Mouse (Mus musculus): ENCODE results near the gene Nlrp4a.
"Not testable (repeated sequence)": the region's sequence is repeated elsewhere in the genome, so short reads cannot be mapped to it uniquely, and the experiment has no call there.

Gene Nlrp4a

DNA sequence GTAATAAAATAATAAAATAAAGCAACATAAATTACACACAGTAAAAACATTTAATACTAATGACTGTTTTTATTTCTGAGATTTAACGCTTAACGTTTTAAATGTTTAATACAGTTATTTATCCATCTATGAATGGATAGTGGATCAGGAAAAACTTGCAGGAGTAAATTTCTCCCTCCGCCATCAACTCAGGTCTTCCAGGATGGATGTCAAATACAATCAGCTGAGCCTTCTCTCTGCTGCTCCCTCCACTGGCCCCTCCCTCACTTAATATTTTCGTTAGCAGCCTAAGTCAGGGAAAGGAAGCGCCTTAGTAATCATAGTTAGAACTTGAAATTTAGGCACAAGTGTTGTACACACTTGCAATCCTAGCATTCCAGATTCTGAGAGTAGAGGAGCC, at the start of gene Nlrp4a:
Nlrp4a (plus strand) TSS at position 301 of the 400 bp plus-strand sequence.
- no peak for DNase-seq (ENCODE audit: low spot score)

DNA sequence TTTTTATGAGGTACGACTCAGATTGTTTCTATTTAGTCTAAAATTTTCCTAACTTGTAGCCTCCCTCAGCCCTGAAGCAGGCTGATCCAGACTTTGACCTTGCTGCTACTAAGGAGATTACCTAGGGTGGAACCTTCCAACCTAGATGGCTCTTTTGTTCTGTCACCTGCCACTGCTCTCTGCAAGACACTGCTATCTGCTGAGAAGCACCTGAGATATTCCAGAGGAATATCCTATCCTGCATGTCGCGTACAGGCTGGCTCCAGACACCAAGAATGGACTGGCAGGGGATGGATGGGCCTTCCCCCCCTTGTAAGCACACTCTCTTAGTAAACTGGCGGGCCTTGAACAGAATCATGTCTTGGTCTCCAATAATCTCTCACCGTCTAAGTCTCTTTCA, 48.2 kb upstream of the Nlrp4a start:
- not testable (repeated sequence) for DNase-seq (ENCODE audit: low spot score)

DNA sequence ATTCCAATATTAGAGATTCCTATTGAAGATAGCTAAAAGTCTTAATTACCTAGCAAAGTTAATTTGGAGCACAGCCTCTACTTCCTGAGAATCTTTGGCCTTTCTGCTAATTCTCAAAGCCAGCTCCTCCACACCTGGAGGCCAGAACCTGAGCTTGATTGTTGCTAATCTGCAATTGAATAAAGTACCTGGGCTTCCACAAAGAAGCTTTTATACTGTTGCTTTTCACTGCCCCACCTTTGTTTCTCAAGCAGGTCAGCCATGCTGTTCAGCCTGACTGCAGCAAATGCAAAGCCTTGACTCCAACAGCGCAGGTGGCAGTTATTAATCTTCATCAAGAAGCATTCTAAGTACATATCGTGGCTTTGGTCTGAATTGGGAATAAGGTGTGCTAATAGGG, 43.8 kb upstream of the Nlrp4a start:
- DNase-seq (ENCODE audit: low spot score): not testable (repeated sequence)

DNA sequence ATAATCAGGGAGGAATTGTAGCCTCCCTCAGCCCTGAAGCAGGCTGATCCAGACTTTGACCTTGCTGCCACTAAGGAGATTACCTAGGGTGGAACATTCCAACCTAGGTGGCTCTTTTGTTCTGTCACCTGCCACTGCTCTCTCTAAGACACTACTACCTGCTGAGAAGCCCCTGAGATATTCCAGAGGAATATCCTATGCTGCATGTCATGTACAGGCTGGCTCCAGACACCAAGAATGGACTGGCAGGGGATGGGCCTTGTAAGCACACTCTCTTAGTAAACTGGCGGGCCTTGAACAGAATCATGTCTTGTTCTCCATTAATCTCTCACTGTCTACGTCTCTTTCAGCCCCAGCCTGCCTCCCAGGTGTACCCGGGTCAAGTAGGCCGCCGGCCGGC, 43.1 kb upstream of the Nlrp4a start:
- not testable (repeated sequence) for DNase-seq (ENCODE audit: low spot score)

DNA sequence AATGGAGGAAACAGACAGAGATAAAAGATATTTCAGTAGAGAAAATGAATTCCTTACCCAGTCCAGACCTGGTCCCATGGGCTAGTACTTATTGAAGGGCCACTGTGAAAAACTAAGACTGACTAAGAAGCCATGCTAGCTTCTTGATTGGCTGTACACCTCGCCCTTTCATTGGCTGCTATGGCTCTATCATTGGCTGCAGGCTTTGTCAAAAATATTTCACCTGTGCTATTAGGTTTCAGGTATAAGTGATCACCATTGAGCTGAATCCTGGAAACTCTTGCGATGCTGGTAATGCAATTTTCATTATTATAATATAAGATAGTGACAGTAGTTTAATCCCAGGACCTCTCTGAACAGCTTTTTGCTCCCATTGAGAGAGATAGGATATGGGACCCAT, 31.3 kb upstream of the Nlrp4a start, which contains the start of gene Nlrp9c:
Nlrp9c (minus strand) TSS at position 101 of the 400 bp plus-strand sequence.
- not testable (repeated sequence) for DNase-seq (ENCODE audit: low spot score)

DNA sequence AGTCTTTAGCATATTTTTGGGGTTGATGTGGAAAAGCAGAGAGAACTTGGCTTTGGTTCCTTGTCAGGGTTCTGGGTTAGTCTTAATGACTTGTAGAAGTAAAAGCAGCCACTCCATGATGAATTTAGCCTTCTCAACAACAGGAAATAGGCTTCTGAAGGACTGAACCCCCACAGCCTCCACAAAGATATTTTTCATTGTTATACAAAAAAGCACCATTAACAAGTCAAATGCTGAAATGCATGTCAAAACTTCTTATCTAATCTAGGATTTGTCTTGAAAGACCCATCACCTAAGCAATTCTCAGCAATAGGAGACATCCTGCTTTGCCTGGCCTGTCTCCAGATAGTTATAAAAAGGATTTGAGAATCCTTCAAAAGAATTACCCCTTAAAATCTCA, 41.8 kb downstream of the Nlrp4a start:
- no peak for DNase-seq (ENCODE audit: low spot score)

DNA sequence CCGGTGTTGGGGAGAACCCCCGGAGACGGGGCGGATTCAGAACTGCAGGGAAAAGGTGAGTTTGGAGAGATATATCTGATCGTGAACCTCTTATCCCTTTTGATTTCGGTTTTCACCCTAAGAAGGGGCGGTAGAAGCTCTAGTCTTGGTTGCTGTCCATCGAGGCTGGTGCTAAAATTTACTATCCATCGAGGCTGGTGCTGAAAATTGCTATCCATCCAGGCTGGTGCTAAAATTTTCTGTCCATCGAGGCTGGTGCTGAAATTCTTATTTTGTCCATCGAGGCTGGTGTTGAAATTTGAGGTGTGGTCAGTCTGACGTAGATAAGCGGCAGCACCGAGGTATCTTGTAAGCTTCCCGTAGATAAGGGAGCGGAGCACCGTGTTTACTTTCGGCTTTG, 54.6 kb downstream of the Nlrp4a start:
- not testable (repeated sequence) for DNase-seq (ENCODE audit: low spot score)

Data from retina, embryonic 14.5 days (tissue).